Mouse (Mus musculus): ENCODE results near the gene Lif. TPM values are rescaled to one million over a fixed set of nuclear protein-coding genes. Genes with fewer than 3 reads are reported as not detected.

Lif gene
- polyA plus RNA-seq, 1 experiment from 2014 or later: not detected

- ATAC-seq (replicated peaks): no peak
- Histone ChIP-seq H3K9ac (no peak overlapping the region), H3K4me2 (no peak overlapping the region), H3K27me3 (replicated peaks) (no peaks in the 10 kb centered on the region), H3K36me3 (replicated peaks) (no peaks in the 10 kb centered on the region), H3K4me1 (no peaks in the 10 kb centered on the region), H3K27ac (no peak overlapping the region), H3K4me3 (no peak overlapping the region), H3K9me3 (no peaks in the 10 kb centered on the region)
- 46% methylated on average over 14 of the region's 14 CpGs for WGBS
Measured at GRCm38 (mm10) chr11:4294495-4295351, 37.4 kb downstream of the Lif start.

GRCm38 (mm10) chr11:4296610-4297275 lies 39.4 kb downstream of the Lif start:
- Histone ChIP-seq H3K27me3 (replicated peaks) (no peaks in the 10 kb centered on the region), H3K9me3 (no peaks in the 10 kb centered on the region), H3K4me1 (no peaks in the 10 kb centered on the region), H3K36me3 (replicated peaks) (no peaks in the 10 kb centered on the region), H3K4me3 (no peak overlapping the region), H3K9ac (no peak overlapping the region), H3K27ac (no peak overlapping the region), H3K4me2 (no peak overlapping the region)
- 74% methylated on average over 10 of the region's 10 CpGs for WGBS
- ATAC-seq (replicated peaks): no peak

DNA sequence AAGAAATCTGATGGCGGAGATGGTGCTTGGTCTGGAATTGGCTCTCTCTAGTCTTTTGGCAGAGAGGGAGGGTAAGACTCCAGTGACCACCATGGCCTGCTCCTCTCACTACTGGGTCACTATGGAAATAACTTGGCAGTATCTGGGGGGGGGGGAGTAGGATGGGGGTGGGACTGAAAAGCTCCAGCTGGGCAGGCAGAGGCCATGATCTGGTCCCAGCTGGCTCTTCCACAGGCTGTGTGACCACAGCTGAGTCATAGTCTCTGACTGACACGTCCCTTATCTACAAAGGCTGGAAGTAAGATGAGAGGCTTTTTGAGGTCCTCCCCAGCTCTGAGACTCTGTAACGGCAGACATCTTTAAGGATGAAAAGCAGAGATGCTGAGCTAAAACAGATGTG lies 40.4 kb downstream of the Lif start:
- Histone ChIP-seq H3K9ac (no peak overlapping the region), H3K27me3 (replicated peaks) (no peaks in the 10 kb centered on the region), H3K36me3 (replicated peaks) (no peaks in the 10 kb centered on the region), H3K27ac (no peak overlapping the region), H3K4me1 (no peaks in the 10 kb centered on the region), H3K4me2 (no peak overlapping the region), H3K9me3 (no peaks in the 10 kb centered on the region), H3K4me3 (no peak overlapping the region)
- no peak for ATAC-seq (replicated peaks)
- 77% methylated on average over 3 of the region's 3 CpGs for WGBS

GRCm38 (mm10) chr11:4298615-4299014 lies 41.3 kb downstream of the Lif start:
- Histone ChIP-seq H3K36me3 (replicated peaks) (no peaks in the 10 kb centered on the region), H3K9ac (no peak overlapping the region), H3K27ac (no peak overlapping the region), H3K4me3 (no peak overlapping the region), H3K9me3 (no peaks in the 10 kb centered on the region), H3K4me2 (no peak overlapping the region), H3K27me3 (replicated peaks) (no peaks in the 10 kb centered on the region), H3K4me1 (no peaks in the 10 kb centered on the region)
- 40% methylated on average over 7 of the region's 7 CpGs for WGBS
- no peak for ATAC-seq (replicated peaks)

- Histone ChIP-seq H3K27ac (no peak overlapping the region), H3K9me3 (no peaks in the 10 kb centered on the region), H3K36me3 (replicated peaks) (no peaks in the 10 kb centered on the region), H3K4me2 (no peak overlapping the region), H3K4me3 (no peak overlapping the region), H3K27me3 (replicated peaks) (no peaks in the 10 kb centered on the region), H3K9ac (no peak overlapping the region), H3K4me1 (no peaks in the 10 kb centered on the region)
- no peak for ATAC-seq (replicated peaks)
- whole genome bisulfite sequencing: 60% methylated on average over 12 of the region's 12 CpGs
Measured at GRCm38 (mm10) chr11:4299191-4299590, 41.8 kb downstream of the Lif start.

- Histone ChIP-seq H3K36me3 (replicated peaks) (no peaks in the 10 kb centered on the region), H3K27ac (no peak overlapping the region), H3K4me3 (no peak overlapping the region), H3K27me3 (replicated peaks) (no peaks in the 10 kb centered on the region), H3K9ac (no peak overlapping the region), H3K4me1 (no peaks in the 10 kb centered on the region), H3K4me2 (no peak overlapping the region), H3K9me3 (no peaks in the 10 kb centered on the region)
- WGBS: 70% methylated on average over 14 of the region's 14 CpGs
- ATAC-seq (replicated peaks): no peak
Measured at GRCm38 (mm10) chr11:4299735-4300474, 42.5 kb downstream of the Lif start.

DNA sequence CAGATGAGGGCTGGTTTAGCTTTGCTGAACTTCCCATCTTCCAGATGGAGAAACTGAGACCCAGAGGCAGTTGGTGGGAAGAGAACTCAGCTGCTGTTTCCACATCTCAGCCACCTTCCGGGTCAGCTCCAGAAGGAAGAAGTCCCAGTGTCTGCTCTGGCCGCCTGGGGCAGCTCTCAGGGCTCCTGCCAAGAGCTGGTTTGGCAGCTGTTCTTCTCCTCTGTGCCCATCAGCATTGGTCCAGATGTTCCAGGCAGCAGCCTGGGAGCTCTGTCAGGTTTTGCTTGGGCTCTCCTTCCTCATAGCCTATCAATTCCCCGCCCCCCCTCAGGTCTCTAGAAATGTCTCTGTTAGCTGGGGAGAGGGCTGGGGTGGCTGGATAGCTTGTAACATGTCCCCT lies 43.3 kb downstream of the Lif start:
- no peaks in the 10 kb centered on the region for H3K9me3 ChIP-seq
- H3K4me2 ChIP-seq: no peak overlapping the region
- H3K27me3 ChIP-seq (replicated peaks): no peaks in the 10 kb centered on the region
- no peak overlapping the region for H3K4me3 ChIP-seq
- 85% methylated on average over 3 of the region's 3 CpGs for WGBS
- H3K4me1 ChIP-seq: no peaks in the 10 kb centered on the region
- no peak overlapping the region for H3K27ac ChIP-seq
- no peak for ATAC-seq (replicated peaks)
- no peak overlapping the region for H3K9ac ChIP-seq
- H3K36me3 ChIP-seq (replicated peaks): no peaks in the 10 kb centered on the region

DNA sequence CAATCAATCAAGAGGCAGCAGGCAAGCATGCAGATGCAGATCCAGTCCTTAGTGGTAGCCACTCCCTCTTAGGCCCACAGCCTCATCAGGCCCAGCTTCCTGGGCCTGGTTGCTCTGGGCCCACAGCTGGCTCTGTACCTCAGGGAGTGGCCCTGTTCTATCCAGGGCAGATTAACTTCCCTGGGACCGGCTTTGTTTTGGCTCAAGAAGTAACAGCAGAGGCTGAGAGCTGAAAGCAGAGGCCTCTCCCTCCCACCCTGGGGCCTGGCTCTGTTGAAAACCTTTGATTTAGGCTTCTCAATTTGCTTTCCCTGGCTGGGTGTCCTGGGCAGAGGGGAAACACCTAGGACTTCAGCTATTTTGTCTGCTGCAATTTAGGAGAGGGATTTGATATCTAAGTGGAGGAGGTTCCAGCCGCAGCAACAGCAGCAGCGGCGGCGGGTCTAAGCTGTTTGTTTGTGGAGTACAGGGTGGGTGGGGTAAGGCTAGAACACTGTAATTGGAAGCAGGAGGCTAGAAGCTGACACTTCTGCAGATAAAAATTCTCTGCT lies 45.1 kb downstream of the Lif start:
- 22% methylated on average over 5 of the region's 5 CpGs for WGBS
- no peak overlapping the region for H3K9ac ChIP-seq
- no peak overlapping the region for H3K4me2 ChIP-seq
- no peaks in the 10 kb centered on the region for H3K4me1 ChIP-seq
- no peak for ATAC-seq (replicated peaks)
- no peaks in the 10 kb centered on the region for H3K27me3 ChIP-seq (replicated peaks)
- H3K36me3 ChIP-seq (replicated peaks): no peaks in the 10 kb centered on the region
- H3K9me3 ChIP-seq: no peaks in the 10 kb centered on the region
- H3K27ac ChIP-seq: no peak overlapping the region
- no peak overlapping the region for H3K4me3 ChIP-seq

DNA sequence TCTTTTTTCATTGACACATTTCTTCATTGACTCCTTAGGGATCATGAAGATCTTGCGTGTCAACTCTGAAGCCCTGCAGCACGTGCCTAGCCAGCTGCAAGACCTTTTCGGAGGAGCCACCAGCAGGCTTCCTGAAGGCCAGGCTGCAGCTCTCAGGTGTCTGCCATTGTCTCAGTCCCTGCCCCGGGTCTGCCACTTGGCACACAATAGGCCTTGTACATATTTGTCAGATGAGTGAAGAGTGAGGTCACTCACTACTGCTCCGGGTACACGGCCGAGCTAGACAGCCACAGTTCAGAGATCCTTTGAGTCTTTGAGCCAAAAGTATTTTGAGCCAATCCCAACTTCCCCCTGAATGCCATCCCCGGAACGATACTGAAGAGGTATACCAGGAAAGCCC lies 45.7 kb downstream of the Lif start:
- Histone ChIP-seq H3K9ac (no peak overlapping the region), H3K27me3 (replicated peaks) (no peaks in the 10 kb centered on the region), H3K4me3 (no peak overlapping the region), H3K36me3 (replicated peaks) (no peaks in the 10 kb centered on the region), H3K9me3 (no peaks in the 10 kb centered on the region), H3K4me2 (no peak overlapping the region), H3K27ac (no peak overlapping the region), H3K4me1 (peaks cover under 1% of the 10 kb centered on the region; the same call in 1 of the 2 replicates)
- ATAC-seq (replicated peaks): no peak
- WGBS: 55% methylated on average over 9 of the region's 9 CpGs

- 74% methylated on average over 4 of the region's 4 CpGs for WGBS
- no peak for ATAC-seq (replicated peaks)
Measured at GRCm38 (mm10) chr11:4304203-4304602, 46.8 kb downstream of the Lif start.

DNA sequence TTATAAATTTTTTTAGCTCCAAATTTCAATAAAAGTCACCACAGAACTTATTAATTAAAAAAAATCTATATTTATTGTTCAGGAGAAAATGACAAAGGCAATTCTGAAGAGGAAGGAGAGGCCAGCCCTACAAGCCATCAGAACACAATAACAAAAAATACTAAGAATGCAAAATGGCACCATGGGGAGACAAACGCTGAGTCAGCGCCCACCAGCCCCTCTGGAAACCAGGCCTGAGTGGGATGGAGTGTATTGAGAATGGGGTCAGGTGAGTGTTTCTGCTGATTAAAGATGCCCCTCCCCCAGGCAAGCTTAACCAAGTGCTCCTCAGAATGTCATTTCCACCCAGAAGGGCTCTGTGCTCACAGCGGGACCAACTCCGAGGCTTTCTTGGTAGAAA lies 47.7 kb downstream of the Lif start:
- H3K4me1 ChIP-seq: peaks cover 5% of the 10 kb centered on the region; the same call in 1 of the 2 replicates
- H3K4me2 ChIP-seq: no peak overlapping the region
- no peaks in the 10 kb centered on the region; the same call in 1 of the 2 replicates for H3K27me3 ChIP-seq (replicated peaks)
- H3K27ac ChIP-seq: no peak overlapping the region
- no peaks in the 10 kb centered on the region for H3K36me3 ChIP-seq (replicated peaks)
- no peak overlapping the region for H3K4me3 ChIP-seq
- no peaks in the 10 kb centered on the region for H3K9me3 ChIP-seq
- no peak overlapping the region for H3K9ac ChIP-seq
- no peak for ATAC-seq (replicated peaks)
- 85% methylated on average over 4 of the region's 4 CpGs for WGBS

More at GRCm38 (mm10) chr11:4304203-4304602, 46.8 kb downstream of the Lif start:
- no peak overlapping the region for H3K4me3 ChIP-seq
- H3K27me3 ChIP-seq (replicated peaks): no peaks in the 10 kb centered on the region
- no peaks in the 10 kb centered on the region for H3K9me3 ChIP-seq
- H3K27ac ChIP-seq: no peak overlapping the region
- no peak overlapping the region for H3K9ac ChIP-seq
- H3K4me2 ChIP-seq: no peak overlapping the region
- no peaks in the 10 kb centered on the region for H3K36me3 ChIP-seq (replicated peaks)
- H3K4me1 ChIP-seq: peaks cover 5% of the 10 kb centered on the region; the same call in 1 of the 2 replicates

- H3K36me3 ChIP-seq (replicated peaks): no peaks in the 10 kb centered on the region
- no peaks in the 10 kb centered on the region for H3K9me3 ChIP-seq
- no peak for ATAC-seq (replicated peaks)
- WGBS: 61% methylated on average over 2 of the region's 2 CpGs
- H3K4me1 ChIP-seq: peaks cover 5% of the 10 kb centered on the region; the same call in 1 of the 2 replicates
- H3K27ac ChIP-seq: no peak overlapping the region
- no peak overlapping the region for H3K9ac ChIP-seq
- H3K4me3 ChIP-seq: no peak overlapping the region
- no peaks in the 10 kb centered on the region; the same call in 1 of the 2 replicates for H3K27me3 ChIP-seq (replicated peaks)
- no peak overlapping the region for H3K4me2 ChIP-seq
Measured at GRCm38 (mm10) chr11:4306086-4306485, 48.7 kb downstream of the Lif start.

Data from midbrain, embryonic 15.5 days (tissue).